Mouse (Mus musculus): Measurements from ENCODE around the gene Gm20696. TPM values are rescaled to one million over a fixed set of nuclear protein-coding genes. Genes with fewer than 3 reads are reported as not detected.

Gm20696 gene
- polyA plus RNA-seq, 1 experiment = 0.24 TPM

DNA sequence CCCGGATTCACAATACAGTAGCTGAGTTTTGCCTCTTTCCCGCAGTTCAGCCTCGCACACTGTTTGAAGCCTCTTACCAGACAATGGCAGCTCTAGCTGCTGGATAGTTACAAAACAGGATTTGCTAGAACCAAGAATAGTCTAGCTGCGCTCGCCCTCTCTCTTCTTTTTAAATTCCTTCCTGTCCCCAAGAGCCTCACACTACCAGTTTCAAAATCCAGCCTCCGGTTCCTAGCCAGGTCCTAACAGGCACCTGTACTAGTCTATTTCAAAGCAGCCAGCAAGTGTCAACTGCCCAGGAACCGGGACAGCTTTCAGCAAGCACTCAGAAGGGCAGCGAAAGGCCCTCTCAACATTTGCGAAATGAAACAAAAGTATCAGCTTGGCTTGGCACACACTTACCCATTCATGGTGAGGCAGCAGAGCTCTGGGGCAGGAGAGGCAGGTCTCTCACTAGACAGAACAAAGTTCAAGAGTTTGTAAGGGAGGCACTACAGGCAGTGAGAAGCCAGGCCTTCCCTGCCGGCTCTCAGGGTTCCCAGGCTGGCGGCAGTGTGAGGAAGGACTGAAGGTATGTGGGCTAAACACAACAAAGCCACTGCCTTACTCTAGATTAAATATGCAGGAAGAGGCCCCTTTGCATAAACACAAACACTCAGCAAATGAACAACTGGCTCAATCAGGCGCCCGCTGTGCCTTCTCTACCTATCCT, 400.5 kb downstream of the Gm20696 start:
- TF ChIP-seq POLR2A (IDR thresholded peaks at IDR 0.05; ENCODE audit: insufficient read depth, low read length) = no peak
- no peak for TF ChIP-seq CTCF (IDR thresholded peaks at IDR 0.05; ENCODE audit: low read depth, low read length)
- no peak for TF ChIP-seq EP300 (IDR thresholded peaks at IDR 0.05; ENCODE audit: insufficient read depth, low read depth, low read length)
- Histone ChIP-seq H3K4me3 (ENCODE audit: low read depth, low read length) (no peak overlapping the region), H3K4me1 (ENCODE audit: control insufficient read depth, insufficient read depth, low read length) (no peaks in the 10 kb centered on the region)

DNA sequence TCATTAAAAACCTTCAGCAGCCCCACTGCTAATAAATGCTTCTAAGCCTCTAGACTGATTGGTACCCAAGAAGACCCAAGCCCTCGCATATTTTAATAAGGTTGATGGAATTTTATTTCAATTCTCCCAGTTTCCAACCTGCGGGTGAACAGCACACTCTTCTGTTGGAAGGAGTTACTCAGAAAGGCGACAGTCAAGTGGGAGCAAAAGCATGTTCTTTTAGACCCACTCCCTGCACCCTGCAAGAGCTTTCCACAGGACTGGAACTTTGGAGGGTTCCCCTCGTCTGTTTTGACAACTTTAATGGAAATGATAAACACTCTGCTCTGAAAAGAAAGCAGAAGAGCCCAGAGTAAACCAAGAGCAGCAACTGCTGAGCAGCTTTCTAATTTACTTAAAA, 401.4 kb downstream of the Gm20696 start:
- no peak overlapping the region for H3K4me3 ChIP-seq (ENCODE audit: low read depth, low read length)
- no peak for TF ChIP-seq POLR2A (IDR thresholded peaks at IDR 0.05; ENCODE audit: insufficient read depth, low read length)
- no peak for TF ChIP-seq CTCF (IDR thresholded peaks at IDR 0.05; ENCODE audit: low read depth, low read length)
- no peak for TF ChIP-seq EP300 (IDR thresholded peaks at IDR 0.05; ENCODE audit: insufficient read depth, low read depth, low read length)
- no peak overlapping the region for H3K9ac ChIP-seq (ENCODE audit: low read depth, poor library complexity, severe bottlenecking)
- peaks cover 2% of the 10 kb centered on the region; the same call in 1 of the 2 replicates for H3K9me3 ChIP-seq (replicated peaks; ENCODE audit: control insufficient read depth, insufficient read depth, low read length, poor library complexity, severe bottlenecking)
- H3K27ac ChIP-seq (ENCODE audit: insufficient read depth, low read length) = no peak overlapping the region
- no peaks in the 10 kb centered on the region for H3K27me3 ChIP-seq (ENCODE audit: control insufficient read depth, insufficient read depth, low read length, poor library complexity, severe bottlenecking)
- H3K36me3 ChIP-seq (ENCODE audit: control insufficient read depth, insufficient read depth, low read length, poor library complexity, severe bottlenecking) = no peaks in the 10 kb centered on the region
- H3K4me1 ChIP-seq (ENCODE audit: control insufficient read depth, insufficient read depth, low read length) = no peaks in the 10 kb centered on the region

More for the DNA sequence above, 400.5 kb downstream of the Gm20696 start:
- Histone ChIP-seq H3K9me3 (replicated peaks; ENCODE audit: control insufficient read depth, insufficient read depth, low read length, poor library complexity, severe bottlenecking) (peaks cover 2% of the 10 kb centered on the region; the same call in 1 of the 2 replicates), H3K9ac (ENCODE audit: low read depth, poor library complexity, severe bottlenecking) (no peak overlapping the region), H3K36me3 (ENCODE audit: control insufficient read depth, insufficient read depth, low read length, poor library complexity, severe bottlenecking) (no peaks in the 10 kb centered on the region), H3K27ac (ENCODE audit: insufficient read depth, low read length) (peak overlapping the region; percentile 21; the same call in 1 of the 2 replicates), H3K27me3 (ENCODE audit: control insufficient read depth, insufficient read depth, low read length, poor library complexity, severe bottlenecking) (no peaks in the 10 kb centered on the region)

DNA sequence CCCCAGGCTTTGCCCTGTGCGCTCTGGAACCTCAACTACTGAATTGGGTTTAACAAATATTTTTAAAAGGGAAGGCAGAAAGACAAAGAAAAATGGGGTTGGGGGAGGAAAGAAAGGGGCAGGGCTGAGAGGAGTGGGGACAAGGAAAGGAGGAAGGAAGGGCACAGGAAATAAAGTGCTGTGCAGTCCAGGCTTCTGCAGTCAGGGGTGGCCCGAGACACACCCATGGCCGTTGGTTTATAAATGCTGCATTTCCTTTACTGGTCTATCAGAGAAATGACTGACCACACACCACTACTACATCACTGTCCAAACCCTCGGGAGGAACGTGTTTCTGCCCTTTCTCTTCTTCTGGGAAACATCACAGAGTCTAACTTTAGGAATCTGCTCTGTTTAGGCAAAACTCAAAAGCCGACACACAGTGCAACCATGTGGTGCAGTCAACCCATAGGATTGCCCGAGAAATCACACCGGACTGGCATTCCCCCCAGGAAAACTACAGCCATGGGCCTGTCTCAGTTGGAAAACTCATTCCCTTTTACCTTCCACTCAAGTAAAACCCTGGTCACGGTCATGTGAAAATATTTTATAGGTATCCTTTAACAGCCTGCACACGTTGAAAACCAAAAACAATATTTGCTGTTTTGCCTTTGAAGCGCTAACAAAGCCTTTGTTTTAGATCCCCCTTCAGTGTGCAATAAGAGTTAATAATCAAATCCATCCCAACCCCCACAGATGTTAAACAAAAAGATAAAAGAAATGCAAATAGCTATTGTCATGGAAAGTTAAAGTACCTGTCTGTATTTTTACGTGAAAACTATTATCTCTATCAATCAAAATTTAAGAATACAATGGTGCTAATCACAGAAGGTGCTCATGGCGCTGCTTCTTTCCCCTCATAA, 402.2 kb downstream of the Gm20696 start:
- no peaks in the 10 kb centered on the region for H3K27me3 ChIP-seq (ENCODE audit: control insufficient read depth, insufficient read depth, low read length, poor library complexity, severe bottlenecking)
- H3K4me1 ChIP-seq (ENCODE audit: control insufficient read depth, insufficient read depth, low read length) = no peaks in the 10 kb centered on the region
- TF ChIP-seq CTCF (IDR thresholded peaks at IDR 0.05; ENCODE audit: low read depth, low read length) (no peak), POLR2A (IDR thresholded peaks at IDR 0.05; ENCODE audit: insufficient read depth, low read length) (no peak), EP300 (IDR thresholded peaks at IDR 0.05; ENCODE audit: insufficient read depth, low read depth, low read length) (no peak)
- H3K9me3 ChIP-seq (replicated peaks; ENCODE audit: control insufficient read depth, insufficient read depth, low read length, poor library complexity, severe bottlenecking) = peaks cover 2% of the 10 kb centered on the region; the same call in 1 of the 2 replicates
- no peaks in the 10 kb centered on the region for H3K36me3 ChIP-seq (ENCODE audit: control insufficient read depth, insufficient read depth, low read length, poor library complexity, severe bottlenecking)
- no peak overlapping the region; the same call in 1 of the 2 replicates for H3K9ac ChIP-seq (ENCODE audit: low read depth, poor library complexity, severe bottlenecking)
- no peak overlapping the region for H3K27ac ChIP-seq (ENCODE audit: insufficient read depth, low read length)
- H3K4me3 ChIP-seq (ENCODE audit: low read depth, low read length) = no peak overlapping the region

DNA sequence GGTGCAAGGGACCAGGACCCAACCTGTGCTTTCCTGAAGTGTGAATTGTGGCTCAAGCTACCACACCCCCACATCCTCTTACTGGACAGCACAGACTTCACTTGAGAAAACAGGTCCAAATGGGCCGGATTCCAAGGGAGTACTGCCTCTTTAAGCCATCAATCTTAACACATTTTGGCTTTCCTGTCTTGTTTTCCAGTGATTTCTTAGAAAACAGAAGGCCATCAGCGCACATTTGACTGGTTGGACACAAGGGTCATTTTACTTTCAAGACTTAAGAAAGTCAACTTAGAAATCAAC, 402.8 kb downstream of the Gm20696 start:
- no peaks in the 10 kb centered on the region for H3K27me3 ChIP-seq (ENCODE audit: control insufficient read depth, insufficient read depth, low read length, poor library complexity, severe bottlenecking)
- TF ChIP-seq EP300 (IDR thresholded peaks at IDR 0.05; ENCODE audit: insufficient read depth, low read depth, low read length) = no peak
- no peak for TF ChIP-seq CTCF (IDR thresholded peaks at IDR 0.05; ENCODE audit: low read depth, low read length)
- no peak for TF ChIP-seq POLR2A (IDR thresholded peaks at IDR 0.05; ENCODE audit: insufficient read depth, low read length)
- no peak overlapping the region for H3K4me3 ChIP-seq (ENCODE audit: low read depth, low read length)
- H3K4me1 ChIP-seq (ENCODE audit: control insufficient read depth, insufficient read depth, low read length) = no peaks in the 10 kb centered on the region
- no peak overlapping the region for H3K27ac ChIP-seq (ENCODE audit: insufficient read depth, low read length)
- H3K36me3 ChIP-seq (ENCODE audit: control insufficient read depth, insufficient read depth, low read length, poor library complexity, severe bottlenecking) = no peaks in the 10 kb centered on the region
- H3K9me3 ChIP-seq (replicated peaks; ENCODE audit: control insufficient read depth, insufficient read depth, low read length, poor library complexity, severe bottlenecking) = peaks cover 2% of the 10 kb centered on the region; the same call in 1 of the 2 replicates
- no peak overlapping the region; the same call in 1 of the 2 replicates for H3K9ac ChIP-seq (ENCODE audit: low read depth, poor library complexity, severe bottlenecking)

DNA sequence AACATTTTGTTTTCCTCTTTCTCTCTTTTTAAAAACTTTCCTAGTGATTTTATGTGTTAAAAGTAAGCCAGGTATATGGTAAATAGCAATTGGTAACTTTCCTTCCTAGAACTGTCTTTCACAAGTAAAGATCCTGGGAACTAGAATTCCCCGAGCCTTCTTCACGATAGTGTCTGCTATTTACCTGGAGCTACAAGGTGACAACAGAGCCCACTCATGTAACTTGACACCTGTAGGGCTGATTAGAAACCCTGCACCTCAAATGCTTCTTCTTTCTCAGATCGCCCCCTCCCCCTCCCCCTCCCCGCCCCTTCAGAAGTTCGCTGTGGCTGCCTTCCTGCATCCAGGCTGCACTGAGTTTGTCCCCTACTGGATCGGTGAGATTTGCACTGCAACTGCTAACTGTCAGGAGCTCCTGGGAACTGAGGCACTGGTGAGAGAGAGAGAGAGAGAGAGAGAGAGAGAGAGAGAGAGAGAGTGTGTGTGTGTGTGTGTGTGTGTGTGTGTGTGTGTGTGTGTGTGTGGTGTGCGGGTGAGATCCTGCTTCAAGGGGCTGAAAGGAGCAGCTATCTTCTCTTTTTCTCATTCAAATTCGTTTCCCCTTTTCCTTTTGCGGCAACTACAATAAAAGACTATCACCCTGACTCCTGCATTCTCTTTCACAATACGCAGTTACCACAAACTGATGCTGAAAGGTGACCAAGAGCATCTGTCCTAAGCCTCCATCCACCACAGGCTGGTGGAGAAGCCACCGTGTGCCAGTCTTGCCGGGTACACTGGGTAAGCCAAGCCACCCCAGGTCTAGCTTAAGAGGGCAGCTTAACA, 403.3 kb downstream of the Gm20696 start:
- no peaks in the 10 kb centered on the region for H3K36me3 ChIP-seq (ENCODE audit: control insufficient read depth, insufficient read depth, low read length, poor library complexity, severe bottlenecking)
- H3K4me3 ChIP-seq (ENCODE audit: low read depth, low read length) = no peak overlapping the region
- no peaks in the 10 kb centered on the region for H3K27me3 ChIP-seq (ENCODE audit: control insufficient read depth, insufficient read depth, low read length, poor library complexity, severe bottlenecking)
- TF ChIP-seq EP300 (IDR thresholded peaks at IDR 0.05; ENCODE audit: insufficient read depth, low read depth, low read length) (0 out of 2 replicates have a peak, but pooled peaks have one; percentile 18), POLR2A (IDR thresholded peaks at IDR 0.05; ENCODE audit: insufficient read depth, low read length) (no peak)
- H3K4me1 ChIP-seq (ENCODE audit: control insufficient read depth, insufficient read depth, low read length) = no peaks in the 10 kb centered on the region
- H3K27ac ChIP-seq (ENCODE audit: insufficient read depth, low read length) = no peak overlapping the region
- H3K9me3 ChIP-seq (replicated peaks; ENCODE audit: control insufficient read depth, insufficient read depth, low read length, poor library complexity, severe bottlenecking) = peaks cover 2% of the 10 kb centered on the region; the same call in 1 of the 2 replicates
- H3K9ac ChIP-seq (ENCODE audit: low read depth, poor library complexity, severe bottlenecking) = no peak overlapping the region

Data from ES-Bruce4 (cell line).